Mouse (Mus musculus) ZHBTc4 (cell line): ENCODE data around the gene Hcn2.

ENCODE experiments used
- DNase-seq: peaks from one replicate; pipeline ENCODE4 v3.0.0-alpha.2; 2011; ENCODE audit warnings: low read depth, low spot score

Hcn2 gene

GRCm38 (mm10) chr10:79773208-79773607, 56.8 kb downstream of the Hcn2 start:
- DNase-seq: peak; percentile 36

DNA sequence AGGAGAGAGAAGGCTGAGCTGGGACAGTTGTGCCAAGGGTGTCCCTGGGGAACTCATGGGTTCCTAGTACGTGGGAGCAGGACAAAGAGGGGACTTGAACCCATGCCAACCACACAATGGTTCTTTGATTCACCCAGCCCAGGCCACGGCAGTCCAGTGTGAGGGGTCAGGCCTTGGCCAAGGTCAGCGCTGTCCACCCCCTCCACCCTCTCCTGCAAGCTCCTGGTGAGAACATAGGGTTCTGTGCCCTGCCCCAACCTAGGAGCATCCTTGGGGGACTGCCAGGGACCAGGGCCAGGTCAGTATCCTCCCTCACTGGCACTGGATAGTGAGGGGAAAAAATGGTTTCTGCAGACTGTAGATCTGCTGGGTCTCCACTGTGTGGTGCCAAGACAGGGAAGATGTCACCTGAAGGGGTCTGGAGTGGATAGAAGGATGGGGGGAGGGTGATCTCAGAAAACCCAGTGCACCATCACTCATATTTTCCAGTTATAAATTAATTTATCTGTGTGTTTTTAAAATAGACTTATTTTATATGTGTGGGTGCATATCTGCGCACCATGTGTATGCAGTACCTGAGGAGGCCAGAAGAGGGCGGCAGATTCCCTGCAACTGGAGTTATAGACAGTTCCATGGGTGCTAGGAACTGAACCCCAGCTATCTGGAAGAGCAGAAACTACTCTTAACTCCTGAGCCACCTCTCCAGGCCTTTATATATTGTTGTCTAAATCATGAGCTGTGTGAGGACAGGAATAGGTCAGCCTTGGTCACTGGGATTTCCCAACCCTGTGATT, 58.2 kb downstream of the Hcn2 start:
- peak; percentile 50 for DNase-seq

DNA sequence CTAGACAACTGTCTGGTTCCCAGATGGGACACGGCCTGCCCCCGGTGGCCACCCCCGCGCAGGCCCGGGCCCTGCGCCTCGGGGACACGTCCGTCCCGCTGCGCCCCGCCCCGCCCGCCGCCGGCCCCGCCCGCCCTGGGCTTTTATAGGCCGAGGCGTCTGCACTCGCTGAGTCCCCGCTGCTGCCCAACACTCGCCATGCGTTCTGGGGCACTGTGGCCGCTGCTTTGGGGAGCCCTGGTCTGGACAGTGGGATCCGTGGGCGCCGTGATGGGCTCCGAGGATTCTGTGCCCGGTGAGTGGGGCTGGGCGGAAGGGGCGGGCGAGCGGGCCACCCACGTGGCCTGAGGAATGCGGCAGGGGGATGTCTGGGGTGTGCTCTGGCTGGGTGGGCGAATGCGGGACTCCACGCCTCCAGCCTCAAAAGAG, 60.7 kb downstream of the Hcn2 start, which contains the start of gene Fstl3:
Fstl3 (plus strand) TSS at position 170 of the 429 bp plus-strand sequence.
- DNase-seq: no peak

GRCm38 (mm10) chr10:79778006-79778405, 61.6 kb downstream of the Hcn2 start:
- DNase-seq: no peak

- DNase-seq: no peak
Measured at GRCm38 (mm10) chr10:79779193-79779592, 62.8 kb downstream of the Hcn2 start.

GRCm38 (mm10) chr10:79779784-79780663, 63.6 kb downstream of the Hcn2 start:
- peak; percentile 100 for DNase-seq

- no peak for DNase-seq
Measured at GRCm38 (mm10) chr10:79780664-79781015, 64.2 kb downstream of the Hcn2 start.

- DNase-seq: no peak
Measured at GRCm38 (mm10) chr10:79781139-79781538, 64.7 kb downstream of the Hcn2 start.

GRCm38 (mm10) chr10:79781956-79782355, 65.5 kb downstream of the Hcn2 start:
- no peak for DNase-seq

DNA sequence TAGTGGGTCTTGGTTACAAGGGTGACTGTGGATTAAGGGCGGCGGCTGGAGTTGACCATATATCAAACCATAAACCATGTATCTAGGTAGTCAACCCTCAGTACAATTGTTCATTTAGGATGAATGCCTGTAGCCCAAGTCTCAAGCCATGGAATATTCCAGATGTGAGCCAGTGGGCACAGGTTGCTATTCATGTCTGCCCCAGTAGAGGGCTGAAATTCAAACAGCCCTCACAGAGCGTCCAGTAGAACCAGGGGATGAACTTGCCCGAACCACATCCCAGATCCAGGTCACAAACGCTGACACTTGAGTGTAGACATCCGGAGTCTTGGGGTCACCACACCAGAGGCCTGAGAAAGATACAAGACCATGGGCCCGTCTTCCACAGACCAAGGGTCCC, 66.6 kb downstream of the Hcn2 start:
- DNase-seq: peak; percentile 76

DNA sequence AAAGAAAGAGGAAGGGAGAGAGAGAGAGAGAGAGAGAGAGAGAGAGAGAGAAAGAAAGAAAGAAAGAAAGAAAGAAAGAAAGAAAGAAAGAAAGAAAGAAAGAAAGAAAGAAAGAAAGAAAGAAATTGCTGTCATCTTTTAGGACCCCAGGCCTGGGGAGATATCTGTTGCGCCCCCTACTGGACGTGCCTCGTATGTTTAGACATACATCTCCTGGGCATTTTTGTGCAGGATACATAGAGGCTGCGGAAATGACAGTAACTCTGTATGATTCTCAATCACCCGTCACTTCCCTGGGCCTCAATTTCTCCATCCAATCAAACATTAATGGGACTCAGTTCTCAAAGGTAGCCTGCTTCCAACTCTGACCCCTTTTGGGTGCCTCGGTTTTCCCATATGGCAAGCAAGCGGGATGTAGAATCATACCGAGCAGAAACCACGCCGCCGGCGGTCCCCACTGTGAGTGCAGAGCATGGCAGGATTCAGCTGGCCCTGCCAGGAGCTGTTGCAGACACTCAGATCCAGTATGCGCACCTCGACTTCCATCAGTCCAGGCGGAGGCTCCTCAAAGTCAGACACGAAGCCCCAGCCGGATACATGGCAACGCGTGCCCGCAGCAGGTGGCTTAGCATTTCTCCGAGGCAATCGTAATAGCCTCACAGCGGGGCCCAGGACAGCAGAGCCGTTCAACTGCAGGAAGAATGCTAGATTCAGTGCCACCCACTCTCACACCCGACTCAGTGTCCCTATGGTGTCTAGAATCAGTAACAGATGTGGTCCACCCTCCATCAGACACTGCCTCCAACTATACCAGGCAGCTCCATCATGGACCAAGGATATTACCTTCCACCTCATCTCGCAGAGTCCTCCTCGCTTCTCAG, 67.7 kb downstream of the Hcn2 start:
- peak; percentile 84 for DNase-seq
